Mouse (Mus musculus) heart, postnatal 25 days (tissue): ENCODE data around the gene Map3k6. TPM values are rescaled to one million over a fixed set of nuclear protein-coding genes. Genes with fewer than 3 reads are reported as not detected.

Experiments
- DNase-seq: peaks from one replicate; pipeline ENCODE4 v3.0.0; 2022; ENCODE audit warnings: low spot score
- intact Hi-C: fragments of 180-260 bp; cut with DNase I; formaldehyde crosslinking; loops from one replicate; pipeline ENCODE4 v1.15.1; 2025
- total RNA-seq, 2 experiments: library from RNA; stranded (reverse); gene quantifications; 2 replicates each; pipeline ENCODE4 v1.2.3; 2021

Gene Map3k6
- 10 to 100 TPM; 10.8 to 20.1 TPM for total RNA-seq

DNA sequence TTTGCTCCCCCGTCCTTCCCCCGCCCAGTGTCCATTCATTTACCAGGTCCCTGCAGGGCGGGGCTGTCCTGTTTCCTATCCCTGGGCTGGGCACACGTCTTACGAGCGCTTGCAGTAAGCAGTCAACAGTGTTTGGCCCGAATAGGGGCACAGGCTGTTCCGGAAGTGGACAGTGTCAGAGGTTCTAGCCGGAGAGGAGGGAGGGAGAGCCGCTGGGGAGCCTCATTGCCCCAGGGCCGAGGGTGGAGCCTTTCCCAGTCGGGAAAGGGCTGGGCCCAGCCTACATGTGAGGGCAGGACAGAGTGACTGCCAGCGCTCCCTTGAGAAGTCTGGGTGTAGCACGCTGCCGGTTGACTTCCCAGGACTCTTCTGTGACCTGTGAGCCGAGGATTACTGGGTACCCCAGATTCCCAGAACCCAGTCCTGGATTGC lies at the start of gene Map3k6:
TSS of gene Map3k6 (plus strand) at position 329 of the 432 bp plus-strand sequence.
- intact Hi-C loops = no loop called here

DNA sequence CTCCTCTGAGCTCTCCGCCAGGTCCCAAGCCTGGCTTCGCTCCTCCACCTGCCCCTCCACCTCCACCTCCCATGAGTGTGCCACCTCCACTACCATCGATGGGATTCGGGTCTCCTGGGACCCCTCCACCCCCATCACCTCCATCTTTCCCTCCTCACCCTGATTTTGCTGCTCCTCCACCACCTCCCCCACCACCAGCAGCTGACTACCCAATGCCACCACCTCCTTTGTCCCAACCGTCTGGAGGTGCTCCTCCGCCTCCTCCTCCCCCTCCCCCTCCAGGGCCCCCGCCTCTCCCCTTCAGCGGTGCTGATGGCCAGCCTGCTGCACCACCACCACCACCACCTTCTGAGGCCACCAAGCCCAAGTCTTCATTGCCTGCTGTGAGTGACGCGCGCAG lies 46.1 kb upstream of the Map3k6 start:
- no peak for DNase-seq
- intact Hi-C loops = no loop called here

More for the DNA sequence above, at the start of gene Map3k6:
- peak; percentile 96 for DNase-seq

DNA sequence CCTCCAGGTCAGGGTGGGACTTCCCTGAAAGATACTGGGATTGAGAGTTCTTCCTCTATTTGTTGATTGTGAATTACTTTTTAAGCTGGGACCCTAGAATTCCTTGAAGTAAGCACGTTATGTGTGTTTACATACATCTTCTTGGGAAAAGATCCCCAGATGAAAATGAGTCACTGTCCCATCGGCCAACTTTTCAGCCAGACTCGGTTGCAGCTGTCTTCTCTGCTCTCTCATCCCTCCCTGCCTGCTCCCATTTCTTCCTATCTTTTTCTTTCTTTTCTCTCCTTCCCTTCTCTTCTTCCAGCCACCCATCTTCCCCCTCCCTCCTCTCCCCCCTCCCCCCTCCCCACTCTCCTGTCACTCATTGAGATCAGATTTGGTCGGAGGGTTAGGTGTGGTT lies 45.6 kb upstream of the Map3k6 start:
- DNase-seq = no peak
- intact Hi-C loops = loop anchor here (5.0 kb wide), 1 partner anchor 133 kb away; no protein-coding TSS in a partner anchor

DNA sequence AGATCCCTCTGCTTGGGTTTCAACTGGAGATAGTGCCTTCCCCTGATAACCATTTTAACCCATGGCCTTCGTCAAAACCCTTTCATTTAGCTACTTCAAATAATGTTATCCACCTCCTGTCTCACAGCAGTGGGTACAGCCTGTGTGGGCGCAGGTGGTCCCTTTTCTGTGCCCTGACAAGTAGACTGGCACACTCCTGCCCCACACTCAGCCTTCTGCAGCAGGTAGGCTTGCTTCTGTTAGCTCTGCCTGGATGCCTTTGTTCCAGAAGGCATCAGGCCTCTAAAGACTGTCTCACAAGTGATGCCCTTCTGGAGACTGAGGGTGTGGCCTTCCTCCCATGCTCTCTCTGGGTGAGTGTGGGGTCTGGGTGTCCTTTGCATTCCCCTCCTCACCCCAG lies 44.5 kb upstream of the Map3k6 start:
- intact Hi-C loops = loop anchor here (5.0 kb wide), 1 partner anchor 134 kb away; no protein-coding TSS in a partner anchor

DNA sequence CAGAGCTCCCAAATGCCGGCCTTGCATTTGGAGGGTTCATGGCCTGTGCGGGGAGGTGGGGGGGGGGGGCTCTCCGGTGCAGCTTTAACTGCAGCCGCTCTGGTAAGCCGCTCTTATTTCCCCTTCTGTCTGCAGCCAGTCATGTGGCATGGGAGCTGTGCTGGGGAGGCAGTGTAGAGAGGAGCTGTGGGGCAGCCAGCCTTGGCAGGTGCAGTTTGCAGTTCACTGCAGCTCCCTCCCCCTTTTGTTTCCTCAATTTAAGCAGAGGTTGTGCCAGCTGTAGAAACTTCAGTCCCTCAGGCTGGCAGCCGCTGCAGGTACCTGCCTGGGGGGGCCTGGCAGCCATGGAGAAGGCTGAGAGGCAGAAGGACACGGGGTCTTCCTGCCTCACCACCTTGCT lies 43.8 kb upstream of the Map3k6 start:
- intact Hi-C loops = loop anchor here (5.0 kb wide), 1 partner anchor 135 kb away; no protein-coding TSS in a partner anchor
- no peak for DNase-seq

More for the DNA sequence above, 44.5 kb upstream of the Map3k6 start:
- no peak for DNase-seq

DNA sequence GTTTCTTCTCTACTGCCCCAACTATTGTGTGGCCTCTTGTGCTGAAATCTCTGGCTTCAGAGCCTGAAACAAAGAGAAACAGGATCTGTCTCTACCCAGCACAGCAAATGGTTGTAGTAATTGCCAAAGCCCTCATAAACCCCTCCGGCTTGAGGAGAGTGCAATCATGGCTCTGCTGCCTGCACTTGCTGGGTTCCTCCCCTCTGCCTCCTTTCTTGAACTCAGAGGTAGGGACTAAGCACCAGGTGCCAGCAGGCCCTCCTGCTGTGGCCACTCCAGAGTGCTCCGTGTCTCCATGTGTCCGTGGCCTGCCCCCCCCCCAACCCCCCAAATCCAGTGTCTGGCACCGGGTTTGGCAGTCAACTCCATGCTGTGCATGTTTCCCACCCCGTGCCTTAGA lies 43.3 kb upstream of the Map3k6 start:
- intact Hi-C loops = loop anchor here (5.0 kb wide), 1 partner anchor 135 kb away; no protein-coding TSS in a partner anchor
- DNase-seq = no peak

DNA sequence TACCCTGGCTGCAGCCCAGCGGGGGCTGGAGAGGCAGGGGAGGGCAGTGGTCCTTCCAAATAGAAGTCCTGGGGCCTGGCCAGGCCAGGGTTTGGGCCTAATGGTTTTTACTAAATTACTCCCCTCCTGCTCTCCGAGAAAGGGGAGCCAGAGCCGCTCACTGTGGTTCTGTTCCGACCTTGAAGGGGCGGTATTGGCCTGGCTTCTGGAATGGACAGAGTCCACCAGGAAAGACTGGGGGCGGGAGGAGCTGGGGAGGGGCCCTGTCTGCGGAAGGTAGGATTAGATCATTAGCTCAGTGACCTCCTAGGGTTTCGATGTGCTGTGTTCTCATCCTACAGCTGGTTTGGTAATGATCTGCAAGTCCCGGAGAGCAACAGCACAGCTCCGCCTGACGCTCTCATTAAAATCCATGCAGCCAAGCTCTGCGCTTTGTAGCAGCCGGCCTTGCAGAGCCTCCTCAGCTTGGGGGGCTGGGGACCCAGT lies 42.8 kb upstream of the Map3k6 start:
- no peak for DNase-seq
- intact Hi-C loops = loop anchor here (5.0 kb wide), 1 partner anchor 136 kb away; no protein-coding TSS in a partner anchor

DNA sequence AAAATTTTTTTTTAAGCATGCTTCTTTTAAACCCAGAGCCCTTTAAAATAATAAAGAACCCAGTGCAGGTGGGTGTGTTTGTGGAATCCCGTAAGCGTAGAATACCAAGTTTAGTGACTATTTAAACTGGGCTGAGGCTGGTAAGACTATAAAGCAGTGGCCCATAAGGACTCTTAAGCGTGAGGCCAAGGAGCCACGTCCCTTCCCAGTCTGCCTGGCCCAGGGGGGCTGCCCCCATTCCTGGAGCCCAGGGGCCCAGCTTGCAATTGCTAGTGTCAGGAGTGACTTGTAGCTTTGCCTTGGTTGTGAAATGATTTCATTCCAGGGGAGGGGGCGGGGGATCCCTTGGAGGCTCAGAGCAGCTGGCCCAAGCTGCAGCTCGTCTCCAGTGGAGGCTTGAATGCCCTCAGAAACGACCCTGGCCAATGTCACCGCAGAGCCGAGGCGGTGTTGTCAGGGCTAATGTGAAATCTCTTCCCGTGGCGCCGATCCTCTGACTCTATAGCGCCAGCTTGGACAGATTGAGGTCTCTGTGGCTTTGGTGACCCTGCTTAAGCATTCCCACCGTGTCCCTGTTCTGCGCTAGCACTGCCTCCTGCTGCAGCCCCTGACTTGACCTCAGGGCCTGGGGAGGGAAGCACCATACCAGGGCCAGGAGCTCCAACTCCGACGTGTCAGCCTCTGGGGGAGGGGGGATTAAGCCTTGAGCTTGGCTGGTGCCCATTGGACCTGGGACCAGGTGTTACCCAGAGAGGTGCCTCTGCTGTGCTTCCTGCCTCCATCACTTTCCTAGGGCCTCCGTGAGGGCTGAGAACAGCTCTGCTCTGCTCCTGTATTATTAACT lies 42.1 kb upstream of the Map3k6 start:
- no peak for DNase-seq
- intact Hi-C loops = loop anchor here (5.0 kb wide), 1 partner anchor 136 kb away; no protein-coding TSS in a partner anchor

DNA sequence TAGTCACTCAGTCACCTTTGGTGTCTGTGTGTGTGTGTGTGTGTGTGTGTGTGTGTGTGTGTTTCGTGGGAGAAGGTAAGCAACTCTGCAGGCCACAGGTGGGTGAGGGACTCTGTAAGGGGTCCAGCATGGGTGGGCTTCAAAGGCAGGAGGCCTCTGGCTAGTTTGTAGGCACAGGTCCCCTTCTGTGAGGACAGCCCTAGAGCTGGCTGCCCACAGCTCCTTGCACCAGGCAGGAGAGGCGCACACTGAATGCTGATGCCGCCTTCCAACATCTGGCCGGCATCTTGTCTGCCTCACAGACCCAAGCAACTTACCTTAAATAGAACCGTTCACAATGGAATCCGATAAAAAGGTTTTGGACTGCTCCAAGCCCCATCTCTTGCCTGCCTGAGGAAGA lies 40.9 kb upstream of the Map3k6 start:
- no peak for DNase-seq
- intact Hi-C loops = loop anchor here (5.0 kb wide), 1 partner anchor 137 kb away; no protein-coding TSS in a partner anchor

DNA sequence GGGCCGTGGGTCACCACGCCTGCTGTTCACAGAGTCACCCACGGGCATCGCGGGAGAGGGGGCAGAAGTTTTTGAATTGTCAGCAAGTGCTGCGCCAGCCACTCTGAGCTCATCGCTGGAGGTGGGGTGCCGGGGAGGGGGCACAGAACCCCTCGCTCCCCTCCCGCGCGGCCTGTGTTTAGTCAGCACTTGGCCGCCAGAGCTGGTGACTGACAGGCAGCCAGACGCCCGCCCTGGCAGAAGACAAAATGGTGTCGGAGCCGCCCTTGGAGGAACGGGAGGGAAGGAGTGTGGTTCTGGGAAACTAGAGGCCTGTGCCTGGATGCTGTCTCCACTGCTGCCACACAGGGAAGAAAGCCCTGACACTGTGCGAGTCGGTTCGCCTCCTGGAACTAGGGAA lies 40.3 kb upstream of the Map3k6 start:
- intact Hi-C loops = no loop called here

DNA sequence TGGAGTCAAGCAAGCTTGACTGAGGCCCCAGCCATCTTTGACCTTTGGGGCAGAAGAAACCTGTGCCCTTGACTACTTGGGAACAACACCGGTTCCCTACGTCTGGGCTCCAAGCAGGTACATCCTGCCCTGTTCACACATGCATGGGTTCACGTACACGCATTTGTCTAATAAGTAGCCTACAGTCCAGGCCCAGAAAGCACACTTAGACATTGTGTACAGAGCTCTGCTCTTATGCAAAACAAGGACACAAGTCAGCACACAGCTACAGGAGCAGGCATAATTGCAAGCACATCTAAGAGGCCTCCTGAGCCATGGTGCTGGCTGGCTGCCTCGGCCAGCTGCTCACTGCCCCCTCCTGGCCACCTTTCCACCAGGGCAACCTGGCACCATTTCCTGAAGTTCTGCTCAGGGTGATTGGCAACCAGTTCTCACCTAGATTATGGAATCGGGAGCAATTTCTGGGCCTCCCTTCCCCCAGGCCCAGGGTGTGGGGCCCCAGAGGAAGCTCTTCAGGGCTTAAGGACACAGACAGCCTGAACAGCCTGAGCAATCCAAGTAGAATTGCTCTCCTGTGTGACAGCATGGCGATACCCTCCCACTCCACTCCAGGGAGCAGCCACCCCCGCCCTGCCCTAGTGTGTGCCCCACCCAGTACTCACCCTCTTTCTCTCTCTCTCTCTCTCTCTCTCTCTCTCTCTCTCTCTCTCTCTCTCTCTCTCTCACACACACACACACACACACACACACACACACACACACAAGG lies 39.4 kb upstream of the Map3k6 start:
- peak; percentile 46 for DNase-seq
- intact Hi-C loops = no loop called here

More for the DNA sequence above, 40.3 kb upstream of the Map3k6 start:
- peak; percentile 58 for DNase-seq

DNA sequence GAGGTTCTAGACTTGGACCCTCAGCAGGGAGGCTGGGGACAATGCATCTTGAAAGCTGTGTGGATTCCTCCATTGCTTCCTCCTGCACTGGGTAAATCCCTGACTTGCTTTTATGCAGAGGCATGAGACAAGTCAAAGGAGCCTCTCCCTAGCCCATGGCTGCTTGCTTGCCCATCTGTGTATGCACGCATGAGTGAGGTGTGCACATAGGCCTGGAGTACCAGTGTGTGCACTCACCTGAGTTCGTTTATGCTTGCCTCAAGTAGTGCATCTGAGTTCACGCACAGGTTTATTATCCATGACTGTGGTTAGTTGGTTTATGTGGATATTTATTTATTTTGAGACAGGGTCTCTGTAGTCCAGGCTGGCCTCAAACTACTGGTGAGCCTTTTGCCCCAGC lies 38.4 kb upstream of the Map3k6 start:
- intact Hi-C loops = no loop called here
- no peak for DNase-seq

DNA sequence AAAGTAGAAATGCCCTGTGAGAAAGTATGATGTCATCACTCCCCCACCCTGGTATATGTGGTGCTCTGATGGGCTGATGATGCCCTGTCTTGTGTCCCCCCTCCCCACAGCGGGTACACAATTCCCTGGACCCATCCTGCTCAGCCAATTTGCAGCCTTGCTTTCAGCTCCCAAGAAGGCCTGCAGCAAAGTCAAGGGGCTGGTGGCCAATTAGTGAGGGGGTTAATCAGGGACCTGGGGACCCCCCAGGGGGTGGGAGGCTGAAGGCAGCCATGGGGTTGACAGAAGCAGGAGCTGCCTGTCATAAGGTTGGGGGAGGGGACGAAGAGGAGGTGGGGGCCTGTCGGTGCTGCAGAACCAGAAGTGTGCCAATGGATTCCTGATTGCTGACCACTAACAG lies 37.0 kb upstream of the Map3k6 start:
- no peak for DNase-seq
- intact Hi-C loops = no loop called here

DNA sequence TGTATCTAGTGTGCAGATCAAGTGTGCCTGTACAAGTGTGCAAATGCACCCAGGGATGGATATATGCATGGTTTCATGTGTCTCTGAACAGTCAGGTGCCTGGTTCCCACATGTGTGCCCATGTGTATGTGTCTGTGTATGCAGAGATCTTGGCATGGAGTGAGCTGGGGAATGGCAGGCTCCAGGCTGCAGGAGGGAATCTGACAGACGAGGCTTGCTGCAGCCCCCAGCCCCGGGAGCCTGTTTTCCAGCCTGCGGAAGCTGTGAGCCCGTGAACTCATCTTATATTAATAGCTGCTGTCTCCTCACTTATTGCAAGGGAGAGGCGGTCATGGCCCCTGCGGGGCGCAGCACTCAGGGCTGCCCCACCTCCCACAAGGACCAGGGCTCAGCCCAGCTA lies 36.2 kb upstream of the Map3k6 start:
- no peak for DNase-seq
- intact Hi-C loops = no loop called here

DNA sequence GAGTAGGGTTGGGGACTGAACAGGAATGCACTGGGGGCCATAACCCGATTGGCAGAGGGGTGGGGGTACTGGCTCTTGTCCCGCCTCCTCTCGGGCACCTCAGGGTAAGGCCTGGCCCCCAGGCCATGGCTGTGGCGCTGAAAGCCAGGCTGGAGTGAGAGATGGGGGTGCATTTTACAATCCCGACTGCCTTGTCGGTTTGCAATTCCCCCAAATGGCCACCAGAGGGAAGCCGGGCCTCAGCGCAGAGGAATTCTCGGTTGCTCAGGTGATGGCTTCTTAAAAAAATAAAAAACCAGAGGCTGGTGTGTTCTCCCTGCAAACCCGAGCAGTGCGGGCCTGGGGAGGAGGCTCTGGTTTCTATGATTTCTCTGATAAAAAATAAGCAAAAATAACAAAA lies 31.3 kb upstream of the Map3k6 start:
- intact Hi-C loops = no loop called here
- no peak for DNase-seq

DNA sequence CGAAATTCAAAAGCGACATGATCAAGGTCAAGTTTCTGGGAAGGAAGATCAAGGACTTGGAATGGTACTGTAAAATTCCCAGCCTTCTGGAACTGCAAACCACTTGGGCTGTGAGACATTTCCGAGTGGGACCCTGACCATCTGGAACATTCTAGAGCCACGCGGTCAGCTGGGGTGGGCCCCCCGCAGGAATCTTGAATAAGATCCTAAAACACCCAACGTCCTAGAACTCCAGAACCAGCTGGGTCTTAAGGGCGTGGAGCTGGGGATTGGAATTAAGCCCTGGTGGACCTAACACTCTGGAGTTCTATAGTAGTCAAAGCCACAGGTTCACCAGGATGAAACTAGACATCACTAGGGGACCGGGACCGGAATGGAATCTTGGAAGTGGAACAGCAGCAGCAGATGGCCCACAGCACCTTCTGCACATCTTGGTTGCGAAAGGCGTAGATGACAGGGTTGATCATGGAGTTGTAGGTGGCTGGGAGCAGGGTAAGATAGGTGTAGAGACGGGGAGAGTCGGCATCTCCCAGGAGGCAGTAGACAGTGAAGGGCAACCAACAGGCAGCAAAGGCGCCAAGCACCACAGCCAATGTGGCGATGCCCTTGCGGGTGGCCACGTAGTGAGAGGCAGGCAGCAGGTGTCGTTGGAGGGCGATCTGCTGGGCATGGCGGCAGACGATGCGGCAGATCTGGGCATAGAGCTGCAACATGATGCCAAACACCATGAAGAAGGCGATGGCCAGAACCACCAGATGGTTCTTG lies 30.4 kb upstream of the Map3k6 start:
- intact Hi-C loops = loop anchor here (10.0 kb wide), 1 partner anchor 265 kb away; no protein-coding TSS in a partner anchor
- no peak for DNase-seq

DNA sequence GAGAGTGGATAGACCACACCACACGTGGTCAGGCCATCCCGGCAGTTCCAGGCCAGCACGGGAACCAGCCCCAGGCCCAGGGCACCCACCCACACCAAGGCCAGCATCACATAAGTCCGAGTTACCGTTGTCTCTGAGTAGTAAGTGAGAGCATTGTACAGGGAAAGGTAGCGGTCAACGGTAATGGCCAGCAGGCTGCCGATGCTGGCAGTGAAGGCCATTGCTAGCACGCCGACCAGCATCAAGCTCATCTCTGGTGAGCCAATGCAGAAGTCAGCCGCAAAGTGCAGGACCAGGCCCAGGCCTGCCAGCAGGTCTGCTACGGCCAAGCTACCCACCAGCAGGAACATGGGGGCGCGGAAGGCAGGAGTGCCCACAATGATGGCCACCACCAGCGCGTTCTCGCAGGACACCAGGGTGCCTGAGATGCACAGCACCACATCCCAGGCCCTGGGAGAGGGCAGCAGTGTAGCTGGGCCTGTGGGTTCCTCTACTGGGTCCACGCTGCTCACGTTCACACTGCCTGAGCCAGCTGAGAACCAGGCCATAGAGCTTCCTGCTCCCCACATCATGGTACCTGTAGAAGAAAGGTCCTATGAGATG lies 29.7 kb upstream of the Map3k6 start:
- no peak for DNase-seq
- intact Hi-C loops = loop anchor here (10.0 kb wide), 1 partner anchor 266 kb away; no protein-coding TSS in a partner anchor

DNA sequence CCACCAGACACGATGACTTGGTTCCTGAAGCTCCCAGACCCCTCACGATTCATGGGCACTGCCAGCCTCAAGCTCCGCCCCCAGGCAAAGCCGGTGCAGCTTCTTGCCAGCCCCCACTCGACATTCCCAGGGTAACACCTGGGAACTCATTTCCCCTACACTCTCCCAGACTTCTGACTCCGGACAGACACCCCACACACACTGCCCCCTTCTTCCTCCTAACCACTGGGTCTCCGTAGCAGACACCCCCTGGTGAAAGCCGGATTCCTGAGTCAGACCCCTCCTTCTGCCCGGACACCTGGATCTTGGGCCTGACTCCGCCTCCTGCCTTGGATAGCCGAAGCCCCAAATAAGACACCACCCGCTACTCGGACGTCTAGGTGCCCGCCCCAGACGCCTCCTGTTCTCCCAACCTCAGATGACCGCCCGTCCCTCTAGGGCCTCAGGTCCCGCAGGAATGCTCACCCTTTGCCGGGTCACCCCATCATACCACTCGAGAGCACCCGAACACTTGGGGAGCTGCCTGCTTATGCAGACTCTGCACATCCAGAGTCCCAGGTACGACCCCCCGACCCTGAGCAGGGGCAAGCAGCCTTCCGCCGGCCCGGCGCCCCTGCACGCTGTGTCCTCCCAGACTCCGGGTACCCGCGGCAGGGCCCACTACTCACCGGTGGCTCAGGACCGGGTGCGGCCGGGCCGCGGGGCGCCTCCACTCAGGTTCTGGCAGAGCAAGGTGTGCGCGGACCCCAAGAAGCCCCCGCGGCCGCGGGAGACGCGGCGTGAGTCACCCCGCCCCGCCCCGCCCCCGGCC lies 28.7 kb upstream of the Map3k6 start, which contains the start of the genes Cd164l2 and Gpr3:
TSS of gene Cd164l2 (plus strand) at position 381 of the 811 bp plus-strand sequence.
TSS of gene Gpr3 (minus strand) at position 786 of the 811 bp plus-strand sequence.
- intact Hi-C loops = loop anchor here (10.0 kb wide), 1 partner anchor 267 kb away; no protein-coding TSS in a partner anchor
- no peak for DNase-seq
